Mouse (Mus musculus) kidney, adult 2 months (tissue): ENCODE measurements around the gene Recql5. TPM values are rescaled to one million over a fixed set of nuclear protein-coding genes. Genes with fewer than 3 reads are reported as not detected.

Experiments
- DNase-seq: peaks from one replicate; pipeline ENCODE4 v3.0.0; 2021
- H3K27ac ChIP-seq: fragments of 200-500 bp; 2 replicates; pipeline ENCODE4 v1.5.1; 2012; ENCODE audit warnings: low read depth, low read length, control low read depth, inconsistent platforms; ENCODE audit not compliant: insufficient read depth
- H3K27me3 ChIP-seq: fragments of 200-500 bp; replicated peaks from 2 replicates; pipeline ENCODE4 v1.6.1; 2012; ENCODE audit warnings: mild to moderate bottlenecking, moderate library complexity, low read length, inconsistent platforms; ENCODE audit not compliant: control insufficient read depth, insufficient read depth
- H3K36me3 ChIP-seq: fragments of 200-500 bp; 2 replicates; pipeline ENCODE4 v1.6.1; 2012; ENCODE audit warnings: mild to moderate bottlenecking, moderate library complexity, low read length, inconsistent platforms; ENCODE audit not compliant: control insufficient read depth, insufficient read depth
- H3K4me1 ChIP-seq: fragments of 200-500 bp; 2 replicates; pipeline ENCODE4 v1.6.1; 2011; ENCODE audit warnings: low read length; ENCODE audit not compliant: control insufficient read depth, insufficient read depth
- H3K4me3 ChIP-seq: fragments of 200-500 bp; 2 replicates; pipeline ENCODE4 v1.5.1; 2011; ENCODE audit warnings: mild to moderate bottlenecking, low read depth, low read length, control low read depth; ENCODE audit not compliant: insufficient read depth
- CTCF ChIP-seq: fragments of 200-500 bp; conservative IDR thresholded peaks from 2 replicates; pipeline ENCODE4 v1.5.1; 2011; ENCODE audit warnings: low read depth, mild to moderate bottlenecking, control low read depth, low read length, moderate library complexity, mixed read lengths; ENCODE audit not compliant: insufficient read depth, insufficient read length
- POLR2A ChIP-seq: fragments of 200-500 bp; IDR thresholded peaks from one replicate; pipeline ENCODE4 v1.6.1; 2011; ENCODE audit warnings: low read depth, low read length, control low read depth
- WGBS: fragments of 180-500 bp; shearing (Covaris S2); methylation state at CpG from one replicate; pipeline ENCODE4 v1.1.7; 2018; 5-methylcytosine and 5-hydroxymethylcytosine counted together
- polyA plus RNA-seq: library from polyadenylated mRNA; depleted of rRNA; stranded (reverse); fragments of >200 nt; gene quantifications from 2 replicates; pipeline ENCODE4 v1.2.3, GENCODE M21; 2012

Gene Recql5
- polyA plus RNA-seq, 1 experiment, result 16.9 TPM

DNA sequence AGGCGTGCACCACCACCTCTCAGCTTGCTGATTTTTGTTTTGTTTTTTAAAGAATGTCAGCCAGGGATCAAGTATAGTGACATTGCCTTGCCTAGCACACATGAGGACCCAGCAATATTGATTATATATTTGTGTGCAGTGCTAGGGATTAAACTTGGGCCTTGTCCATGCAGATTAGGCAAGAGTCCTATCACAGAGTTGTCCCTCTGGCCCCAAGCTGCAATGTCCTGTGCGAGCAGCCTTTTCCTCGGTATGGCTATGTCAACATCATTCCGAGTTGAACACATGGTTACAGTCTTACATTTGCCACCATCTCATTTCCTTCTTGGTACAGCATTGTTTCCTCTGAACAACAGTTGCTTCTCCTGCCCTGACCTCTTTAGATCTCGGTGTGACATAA, 14.2 kb downstream of the Recql5 start:
- H3K27ac ChIP-seq, result no peak overlapping the region
- no peak for DNase-seq
- H3K27me3 ChIP-seq, result no peaks in the 10 kb centered on the region
- TF ChIP-seq CTCF (no peak), POLR2A (no peak)
- no peaks in the 10 kb centered on the region for H3K36me3 ChIP-seq
- 93% methylated on average over 5 of the region's 5 CpGs for WGBS
- H3K4me3 ChIP-seq, result no peak overlapping the region
- no peaks in the 10 kb centered on the region for H3K4me1 ChIP-seq

DNA sequence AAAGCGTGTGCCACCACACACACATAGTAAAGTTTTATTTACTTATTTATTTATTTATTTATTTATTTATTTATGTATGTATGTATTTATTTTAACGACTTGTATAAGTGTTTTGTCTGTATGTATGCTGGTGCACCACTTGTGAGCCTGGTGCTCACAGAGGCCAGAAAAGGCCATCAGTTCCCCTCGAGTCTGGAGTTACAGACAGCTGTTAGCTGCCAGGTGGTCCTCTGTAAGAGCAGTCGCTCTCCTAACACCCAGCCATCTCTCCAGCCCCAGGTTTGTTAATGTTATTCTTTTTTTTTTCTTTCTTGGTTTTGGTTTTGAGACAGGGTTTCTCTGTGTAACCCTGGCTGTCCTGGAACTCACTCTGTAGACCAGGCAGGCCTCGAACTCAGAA, 14.6 kb downstream of the Recql5 start:
- Histone ChIP-seq H3K27me3 (no peaks in the 10 kb centered on the region), H3K4me1 (no peaks in the 10 kb centered on the region), H3K27ac (no peak overlapping the region), H3K4me3 (no peak overlapping the region), H3K36me3 (no peaks in the 10 kb centered on the region)
- 95% methylated on average over 5 of the region's 5 CpGs for WGBS
- DNase-seq, result no peak
- no peak for TF ChIP-seq POLR2A
- no peak for TF ChIP-seq CTCF

DNA sequence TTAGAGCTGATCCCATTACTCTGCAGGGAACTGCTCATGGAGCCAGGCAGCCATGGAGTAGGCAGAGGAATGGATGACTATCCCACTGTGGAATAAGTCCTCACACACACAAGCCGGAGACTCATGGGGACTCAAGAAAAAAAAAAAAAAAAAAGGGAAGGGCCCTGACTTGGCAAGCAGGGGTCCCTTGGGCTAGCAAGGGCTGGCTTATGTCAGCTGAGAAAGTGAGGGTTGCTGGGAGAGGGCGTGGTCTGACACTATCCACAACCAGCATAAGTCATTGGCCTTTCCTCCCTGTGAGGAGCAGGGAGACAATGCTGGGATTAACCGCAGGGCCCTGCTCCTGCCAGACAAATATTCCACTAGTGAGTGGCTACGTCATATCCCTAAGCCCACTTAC, 16.7 kb downstream of the Recql5 start:
- Histone ChIP-seq H3K36me3 (no peaks in the 10 kb centered on the region), H3K27me3 (no peaks in the 10 kb centered on the region), H3K4me1 (peaks cover 6% of the 10 kb centered on the region), H3K4me3 (no peak overlapping the region), H3K27ac (no peak overlapping the region)
- 94% methylated on average over 4 of the region's 4 CpGs for WGBS
- no peak for TF ChIP-seq CTCF
- TF ChIP-seq POLR2A, result no peak
- no peak for DNase-seq

DNA sequence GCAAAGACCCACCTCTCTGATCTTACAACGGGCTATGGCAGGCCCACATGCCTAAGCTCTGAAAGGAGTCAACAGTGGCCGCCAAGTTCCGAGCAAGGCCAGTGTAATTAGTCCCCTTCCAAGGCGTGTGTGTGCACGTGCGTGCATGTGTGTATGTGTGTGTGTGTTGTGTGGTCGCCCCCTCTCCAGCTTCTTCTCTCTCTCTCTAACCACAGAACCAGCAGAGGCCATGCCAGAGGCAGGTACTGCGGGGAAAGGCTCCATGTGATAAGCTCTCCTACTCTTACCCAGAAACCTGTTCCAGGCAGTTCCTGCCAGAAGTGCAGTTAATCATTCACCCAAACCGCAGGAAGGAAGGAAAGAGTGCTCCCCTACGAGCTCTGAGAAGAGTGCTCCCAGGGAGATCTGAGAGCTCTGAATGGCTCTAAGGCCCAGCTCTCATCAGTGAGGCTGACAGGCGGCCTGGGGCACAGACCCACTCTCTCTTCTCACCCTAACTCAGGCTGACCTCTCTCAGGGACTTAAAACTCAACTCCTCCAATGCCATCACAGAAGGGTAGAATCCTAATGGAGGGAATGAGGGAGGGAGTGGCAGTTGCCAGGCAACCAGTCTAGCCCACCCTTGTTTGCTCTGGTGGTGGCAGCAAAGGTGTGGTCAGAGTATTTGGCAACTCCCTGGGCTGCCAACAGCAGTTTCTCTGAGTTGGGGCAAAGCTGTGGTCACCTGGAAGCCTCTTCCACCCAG, 21.5 kb downstream of the Recql5 start, which contains the start of gene Smim6:
Gene Smim6 (plus strand): TSS at position 386 of the 745 bp plus-strand sequence.
- WGBS, result 38% methylated on average over 11 of the region's 11 CpGs
- TF ChIP-seq POLR2A (no peak), CTCF (no peak)
- H3K27me3 ChIP-seq, result no peaks in the 10 kb centered on the region
- no peaks in the 10 kb centered on the region for H3K36me3 ChIP-seq
- H3K4me1 ChIP-seq, result peaks cover 18% of the 10 kb centered on the region
- no peak within 1 kb of the TSS for H3K4me3 ChIP-seq
- peak within 1 kb of the TSS; percentile 95 for H3K27ac ChIP-seq
- DNase-seq, result peak; percentile 91

DNA sequence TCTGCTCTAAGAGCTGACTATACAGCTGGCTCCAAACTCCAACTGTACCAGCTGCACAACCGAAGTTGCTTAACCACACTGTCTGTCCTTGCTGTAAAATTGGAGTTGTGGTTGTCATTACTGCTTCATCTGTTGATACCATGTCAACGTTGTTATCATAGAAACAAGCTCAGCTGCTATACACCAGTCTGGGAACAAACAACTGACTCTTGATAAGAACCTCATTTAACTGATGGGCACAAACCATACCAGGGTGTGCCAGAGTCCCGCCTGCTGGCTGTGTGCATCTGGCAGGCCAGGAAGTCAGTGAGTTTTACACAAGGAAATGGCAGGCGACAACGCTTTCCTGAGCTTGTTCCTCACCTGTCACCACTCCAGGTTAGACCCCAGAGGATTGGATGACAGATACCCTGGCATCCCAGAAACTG, 22.1 kb downstream of the Recql5 start:
- no peaks in the 10 kb centered on the region for H3K36me3 ChIP-seq
- peaks cover 25% of the 10 kb centered on the region for H3K4me1 ChIP-seq
- H3K27ac ChIP-seq, result peak overlapping the region; percentile 95
- DNase-seq, result peak; percentile 23
- WGBS, result 70% methylated on average over 5 of the region's 5 CpGs
- no peak for TF ChIP-seq CTCF
- TF ChIP-seq POLR2A, result no peak
- H3K27me3 ChIP-seq, result no peaks in the 10 kb centered on the region
- no peak overlapping the region for H3K4me3 ChIP-seq

DNA sequence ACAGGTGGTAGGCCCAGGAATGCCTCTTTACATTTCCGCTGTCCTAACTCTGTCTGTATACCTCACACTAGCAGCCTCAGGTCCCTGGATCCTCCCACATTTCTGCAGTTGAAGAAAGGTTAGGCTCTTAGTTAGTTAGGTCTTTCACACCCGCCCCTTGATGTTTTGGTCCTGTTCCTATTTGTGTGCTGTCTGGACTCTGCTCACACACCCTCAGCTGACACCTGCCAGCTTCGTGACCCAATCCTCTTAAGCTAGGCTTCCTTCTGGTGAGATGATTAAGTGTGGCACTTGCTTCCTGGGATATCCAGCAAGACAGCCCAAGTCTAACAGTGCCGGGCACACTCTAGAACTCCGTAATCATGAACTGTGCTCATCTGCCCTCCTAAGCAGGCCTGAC, 26.8 kb downstream of the Recql5 start:
- no peaks in the 10 kb centered on the region for H3K27me3 ChIP-seq
- H3K4me1 ChIP-seq, result peaks cover 53% of the 10 kb centered on the region
- WGBS, result 45% methylated on average over 5 of the region's 5 CpGs
- TF ChIP-seq POLR2A, result no peak
- TF ChIP-seq CTCF, result no peak
- no peak overlapping the region for H3K4me3 ChIP-seq
- H3K36me3 ChIP-seq, result no peaks in the 10 kb centered on the region
- peak; percentile 70 for DNase-seq
- peak overlapping the region; percentile 87 for H3K27ac ChIP-seq

DNA sequence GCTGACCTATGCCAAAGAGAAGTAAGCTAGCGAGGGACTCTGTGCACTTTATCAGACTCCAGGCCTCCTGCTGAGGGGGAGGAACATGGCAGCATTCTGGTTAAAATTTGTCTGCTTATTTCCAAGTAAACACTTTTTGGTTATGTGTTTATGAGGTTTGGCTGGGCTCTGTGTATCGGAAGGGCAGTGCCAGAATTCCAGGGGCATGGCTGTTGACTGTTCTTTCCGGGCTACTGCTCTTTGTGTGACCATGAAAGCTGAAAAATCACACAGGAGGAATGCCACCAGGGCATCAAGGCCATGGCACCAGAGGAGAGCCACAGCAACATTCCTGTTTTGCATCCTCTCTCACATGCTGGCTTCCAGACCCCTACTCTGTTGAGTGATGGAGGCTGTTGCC, 27.2 kb downstream of the Recql5 start:
- H3K27ac ChIP-seq, result peak overlapping the region; percentile 87
- no peaks in the 10 kb centered on the region for H3K36me3 ChIP-seq

More for the DNA sequence above, 27.2 kb downstream of the Recql5 start:
- TF ChIP-seq POLR2A (no peak), CTCF (no peak)
- H3K4me3 ChIP-seq, result no peak overlapping the region
- peak; percentile 88 for DNase-seq
- H3K4me1 ChIP-seq, result peaks cover 53% of the 10 kb centered on the region
- no peaks in the 10 kb centered on the region for H3K27me3 ChIP-seq
- WGBS, result 32% methylated on average over 3 of the region's 3 CpGs
